Mouse (Mus musculus): ENCODE measurements around the gene Nufip1. TPM values are rescaled to one million over a fixed set of nuclear protein-coding genes. Genes with fewer than 3 reads are reported as not detected.
A peak's percentile ranks its signal among the peaks of the same experiment; 100 is the strongest.
"Not testable (repeated sequence)": the region's sequence is repeated elsewhere in the genome, so short reads cannot be mapped to it uniquely, and the experiment has no call there.

The Nufip1 gene
- polyA plus RNA-seq, 1 experiment from 2014 or later, result 8.1 TPM

- Histone ChIP-seq H3K27ac (no peak overlapping the region), H3K27me3 (no peaks in the 10 kb centered on the region)
- no peak for ATAC-seq (replicated peaks; ENCODE audit: insufficient number of reproducible peaks, insufficient read depth, low FRiP score, low read depth)
Observed at GRCm38 (mm10) chr14:76158192-76158785, 47.6 kb downstream of the Nufip1 start.

GRCm38 (mm10) chr14:76160580-76160979, 49.9 kb downstream of the Nufip1 start:
- peaks cover 11% of the 10 kb centered on the region; the same call in 1 of the 2 replicates for H3K4me1 ChIP-seq (replicated peaks)
- H3K27me3 ChIP-seq; H3K9me3 ChIP-seq (replicated peaks); H3K27ac ChIP-seq; H3K4me3 ChIP-seq; ATAC-seq (replicated peaks; ENCODE audit: insufficient number of reproducible peaks, insufficient read depth, low FRiP score, low read depth); H3K36me3 ChIP-seq; H3K9ac ChIP-seq; H3K4me2 ChIP-seq: not testable (repeated sequence)
- 87% methylated on average over 6 of the region's 6 CpGs for WGBS

More at GRCm38 (mm10) chr14:76158192-76158785, 47.6 kb downstream of the Nufip1 start:
- Histone ChIP-seq H3K9me3 (replicated peaks) (no peaks in the 10 kb centered on the region), H3K4me3 (no peak overlapping the region), H3K4me2 (no peak overlapping the region), H3K36me3 (no peaks in the 10 kb centered on the region), H3K4me1 (replicated peaks) (peaks cover 3% of the 10 kb centered on the region), H3K9ac (no peak overlapping the region)
- 58% methylated on average over 5 of the region's 5 CpGs for WGBS

GRCm38 (mm10) chr14:76164236-76164635, 53.5 kb downstream of the Nufip1 start:
- Histone ChIP-seq H3K4me2 (no peak overlapping the region), H3K27ac (no peak overlapping the region), H3K4me3 (no peak overlapping the region), H3K9ac (no peak overlapping the region), H3K36me3 (no peaks in the 10 kb centered on the region), H3K27me3 (0 out of 2 replicates have a peak, but pooled peaks cover 6% of the 10 kb centered on the region), H3K4me1 (replicated peaks) (peaks cover 11% of the 10 kb centered on the region; the same call in 1 of the 2 replicates), H3K9me3 (replicated peaks) (no peaks in the 10 kb centered on the region)
- WGBS, result 41% methylated on average over 11 of the region's 11 CpGs
- no peak for ATAC-seq (replicated peaks; ENCODE audit: insufficient number of reproducible peaks, insufficient read depth, low FRiP score, low read depth)

DNA sequence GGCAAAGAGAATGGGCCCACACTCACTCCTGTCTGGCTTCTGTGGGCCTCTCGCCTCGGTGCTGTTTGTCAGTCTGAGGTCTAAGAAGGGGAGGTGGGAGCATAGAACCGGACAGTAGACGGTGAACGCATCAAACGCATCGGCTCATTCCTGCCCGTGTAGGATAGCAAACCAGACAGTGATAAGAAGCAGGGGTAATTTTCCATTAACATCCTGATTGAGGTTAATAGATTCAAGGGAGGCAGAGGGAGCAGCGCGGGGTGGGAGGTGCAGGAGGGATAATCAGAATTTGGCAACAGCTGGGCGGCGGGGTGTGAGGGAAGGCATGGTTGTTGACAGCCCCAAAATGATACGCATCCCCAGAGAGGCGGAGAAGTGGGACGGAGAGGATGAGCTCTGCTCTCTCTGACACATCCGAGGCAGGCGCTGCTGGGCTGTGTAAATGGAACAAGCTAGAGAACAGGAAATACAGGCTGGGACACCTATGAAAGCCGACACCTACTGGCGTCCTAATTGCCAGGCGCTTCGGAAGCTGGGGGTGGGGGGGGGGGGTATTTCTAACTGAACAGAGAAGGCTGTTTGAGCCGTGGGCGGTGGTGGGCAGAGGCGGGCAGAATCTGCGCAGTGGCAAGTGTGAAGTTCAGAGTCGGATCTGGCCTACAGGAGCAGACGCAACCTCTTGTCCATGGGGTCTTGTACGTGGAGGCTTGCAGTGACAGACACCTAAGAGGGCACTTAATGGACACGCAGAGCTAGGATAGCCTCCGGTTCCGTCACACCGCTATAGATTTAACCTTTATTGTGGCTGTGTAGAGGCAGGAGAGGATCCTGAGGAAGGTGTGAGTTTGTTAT, 54.4 kb downstream of the Nufip1 start:
- Histone ChIP-seq H3K27ac (no peak overlapping the region), H3K27me3 (0 out of 2 replicates have a peak, but pooled peaks cover 6% of the 10 kb centered on the region), H3K9me3 (replicated peaks) (no peaks in the 10 kb centered on the region), H3K4me2 (peak overlapping the region; percentile 54), H3K9ac (no peak overlapping the region), H3K36me3 (no peaks in the 10 kb centered on the region), H3K4me1 (replicated peaks) (peaks cover 11% of the 10 kb centered on the region; the same call in 1 of the 2 replicates), H3K4me3 (peak overlapping the region; percentile 23)
- peak; percentile 67 for ATAC-seq (replicated peaks; ENCODE audit: insufficient number of reproducible peaks, insufficient read depth, low FRiP score, low read depth)
- WGBS, result 18% methylated on average over 32 of the region's 32 CpGs

GRCm38 (mm10) chr14:76169876-76170466, 59.3 kb downstream of the Nufip1 start:
- Histone ChIP-seq H3K4me3 (no peak overlapping the region), H3K9ac (no peak overlapping the region), H3K36me3 (no peaks in the 10 kb centered on the region), H3K4me1 (replicated peaks) (peaks cover 6% of the 10 kb centered on the region; the same call in 1 of the 2 replicates), H3K27me3 (0 out of 2 replicates have a peak, but pooled peaks cover 1% of the 10 kb centered on the region), H3K9me3 (replicated peaks) (no peaks in the 10 kb centered on the region), H3K4me2 (no peak overlapping the region), H3K27ac (no peak overlapping the region)
- no peak for ATAC-seq (replicated peaks; ENCODE audit: insufficient number of reproducible peaks, insufficient read depth, low FRiP score, low read depth)
- 54% methylated on average over 10 of the region's 11 CpGs for WGBS

DNA sequence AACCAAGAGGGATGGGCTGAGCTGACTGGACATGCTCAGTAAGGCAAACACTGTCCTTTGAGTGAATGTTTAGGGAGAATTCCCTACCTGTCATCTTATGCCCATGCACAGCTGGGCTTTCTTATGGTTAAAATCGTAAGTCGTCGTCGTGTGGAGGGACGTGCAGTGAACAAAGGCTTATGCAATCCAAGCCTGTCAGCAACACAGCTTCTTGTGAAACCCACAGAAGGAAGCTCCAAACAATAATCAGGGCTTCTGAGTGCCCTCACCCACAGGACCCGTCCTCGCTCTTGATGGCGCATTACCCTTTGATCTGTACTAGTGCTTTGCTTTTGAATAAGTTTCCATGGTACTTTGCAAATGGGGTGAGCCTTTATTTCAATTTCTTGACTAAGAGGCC, 60.6 kb downstream of the Nufip1 start:
- Histone ChIP-seq H3K27ac (no peak overlapping the region), H3K9ac (no peak overlapping the region), H3K4me1 (replicated peaks) (no peaks in the 10 kb centered on the region), H3K36me3 (no peaks in the 10 kb centered on the region), H3K4me3 (no peak overlapping the region), H3K4me2 (no peak overlapping the region), H3K9me3 (replicated peaks) (no peaks in the 10 kb centered on the region), H3K27me3 (no peaks in the 10 kb centered on the region)
- ATAC-seq (replicated peaks; ENCODE audit: insufficient number of reproducible peaks, insufficient read depth, low FRiP score, low read depth), result no peak
- WGBS, result 77% methylated on average over 8 of the region's 8 CpGs

DNA sequence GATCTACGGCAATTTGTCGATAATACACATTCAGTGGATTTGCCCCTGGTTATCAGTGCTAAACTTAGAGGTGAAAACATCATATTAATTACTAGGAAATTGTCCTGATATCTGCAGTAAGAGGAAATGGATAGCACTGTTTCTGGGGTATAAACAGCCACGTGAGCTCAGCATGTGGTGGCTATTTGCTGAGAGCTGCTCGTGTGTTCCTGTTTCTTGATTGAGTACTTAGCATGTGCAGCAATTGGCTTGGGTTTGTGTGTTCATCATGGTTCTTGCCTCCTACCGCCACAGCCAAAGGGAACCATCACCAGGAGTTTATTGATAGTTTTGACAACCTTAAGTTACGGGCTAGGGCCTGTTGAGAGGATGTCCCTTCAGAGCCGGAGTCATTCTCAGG, 63.6 kb downstream of the Nufip1 start:
- Histone ChIP-seq H3K36me3 (no peaks in the 10 kb centered on the region), H3K27ac (no peak overlapping the region), H3K4me1 (replicated peaks) (no peaks in the 10 kb centered on the region), H3K9ac (no peak overlapping the region), H3K4me3 (no peak overlapping the region), H3K27me3 (no peaks in the 10 kb centered on the region), H3K4me2 (no peak overlapping the region), H3K9me3 (replicated peaks) (no peaks in the 10 kb centered on the region)
- no peak for ATAC-seq (replicated peaks; ENCODE audit: insufficient number of reproducible peaks, insufficient read depth, low FRiP score, low read depth)
- WGBS, result 82% methylated on average over 7 of the region's 7 CpGs

GRCm38 (mm10) chr14:76175808-76176207, 65.1 kb downstream of the Nufip1 start:
- Histone ChIP-seq H3K9me3 (replicated peaks) (no peaks in the 10 kb centered on the region), H3K27me3 (no peaks in the 10 kb centered on the region), H3K4me3 (no peak overlapping the region), H3K27ac (no peak overlapping the region), H3K4me1 (replicated peaks) (no peaks in the 10 kb centered on the region), H3K4me2 (no peak overlapping the region), H3K36me3 (no peaks in the 10 kb centered on the region), H3K9ac (no peak overlapping the region)
- ATAC-seq (replicated peaks; ENCODE audit: insufficient number of reproducible peaks, insufficient read depth, low FRiP score, low read depth), result no peak
- WGBS, result 52% methylated on average over 5 of the region's 5 CpGs

- Histone ChIP-seq H3K9me3 (replicated peaks) (no peaks in the 10 kb centered on the region), H3K9ac (no peak overlapping the region), H3K27ac (no peak overlapping the region), H3K4me3 (no peak overlapping the region), H3K4me2 (no peak overlapping the region), H3K4me1 (replicated peaks) (no peaks in the 10 kb centered on the region), H3K36me3 (no peaks in the 10 kb centered on the region), H3K27me3 (no peaks in the 10 kb centered on the region)
- WGBS, result 89% methylated on average over 9 of the region's 9 CpGs
- no peak for ATAC-seq (replicated peaks; ENCODE audit: insufficient number of reproducible peaks, insufficient read depth, low FRiP score, low read depth)
Observed at GRCm38 (mm10) chr14:76177230-76177629, 66.5 kb downstream of the Nufip1 start.

DNA sequence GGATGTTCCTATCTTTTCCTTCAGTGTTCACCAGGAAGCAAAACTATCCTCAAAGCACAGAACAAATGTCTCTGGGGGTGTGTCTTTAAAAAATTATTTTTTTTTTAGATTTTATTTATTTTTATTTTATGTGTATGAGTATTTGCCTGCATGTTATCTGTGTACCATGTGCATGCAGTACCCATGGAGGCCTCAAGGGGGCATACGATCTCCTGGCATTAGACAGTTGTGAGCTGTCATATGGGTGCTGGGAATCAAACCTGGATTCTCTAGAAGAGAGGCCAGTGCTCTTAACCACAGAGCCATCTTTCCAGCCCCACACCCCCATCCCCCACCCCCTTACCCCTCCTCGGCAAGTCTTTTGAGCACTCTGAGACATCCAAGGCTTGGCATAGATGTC, 67.8 kb downstream of the Nufip1 start:
- WGBS, result 84% methylated on average over 2 of the region's 2 CpGs
- ATAC-seq (replicated peaks; ENCODE audit: insufficient number of reproducible peaks, insufficient read depth, low FRiP score, low read depth), result no peak
- Histone ChIP-seq H3K9me3 (replicated peaks) (no peaks in the 10 kb centered on the region), H3K27me3 (no peaks in the 10 kb centered on the region), H3K9ac (no peak overlapping the region), H3K4me1 (replicated peaks) (no peaks in the 10 kb centered on the region), H3K4me3 (no peak overlapping the region), H3K36me3 (no peaks in the 10 kb centered on the region), H3K4me2 (no peak overlapping the region), H3K27ac (no peak overlapping the region)

DNA sequence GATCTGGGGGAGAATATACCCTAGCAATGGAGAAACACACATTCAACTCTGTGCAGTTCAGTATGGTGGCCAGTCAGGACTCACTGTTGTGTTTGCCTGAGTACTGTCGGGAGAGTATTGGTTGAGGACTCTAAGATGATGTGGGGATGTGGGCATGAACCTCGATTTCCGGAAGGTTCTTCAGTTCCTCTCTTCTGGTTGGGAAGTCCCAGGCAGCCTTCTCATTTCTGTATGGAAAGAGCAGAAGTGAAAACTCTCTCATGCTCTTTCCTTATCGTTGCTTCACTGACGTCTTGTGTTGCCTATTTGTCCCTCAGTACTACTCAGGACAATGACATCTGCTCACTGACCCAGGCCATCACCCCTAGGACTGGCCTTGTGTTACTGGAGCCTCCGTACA, 68.7 kb downstream of the Nufip1 start:
- ATAC-seq (replicated peaks; ENCODE audit: insufficient number of reproducible peaks, insufficient read depth, low FRiP score, low read depth), result no peak
- Histone ChIP-seq H3K27me3 (no peaks in the 10 kb centered on the region), H3K4me1 (replicated peaks) (no peaks in the 10 kb centered on the region), H3K4me3 (no peak overlapping the region), H3K9me3 (replicated peaks) (no peaks in the 10 kb centered on the region), H3K9ac (no peak overlapping the region), H3K4me2 (no peak overlapping the region), H3K36me3 (no peaks in the 10 kb centered on the region), H3K27ac (no peak overlapping the region)
- WGBS, result 77% methylated on average over 6 of the region's 6 CpGs

Measured in heart, embryonic 15.5 days (tissue).